Mouse (Mus musculus) bone marrow macrophage, adult 2 months (primary cell): Measurements from ENCODE around the gene Wdr95. TPM values are rescaled to one million over a fixed set of nuclear protein-coding genes. Genes with fewer than 3 reads are reported as not detected.

ENCODE experiments used
- H3K27ac ChIP-seq: 2 replicates; pipeline ENCODE4 v1.5.1; 2012; ENCODE audit warnings: low read depth, low read length; ENCODE audit not compliant: insufficient read depth
- H3K4me1 ChIP-seq: 2 replicates; pipeline ENCODE4 v1.6.1; 2012; ENCODE audit warnings: low read length; ENCODE audit not compliant: control insufficient read depth, insufficient read depth
- H3K4me3 ChIP-seq: 2 replicates; pipeline ENCODE4 v1.5.1; 2012; ENCODE audit warnings: mild to moderate bottlenecking, low read length, moderate library complexity; ENCODE audit not compliant: insufficient read depth
- CTCF ChIP-seq: IDR thresholded peaks from 2 replicates; pipeline ENCODE4 v1.5.1; 2012; ENCODE audit warnings: low read depth, mild to moderate bottlenecking, low read length, moderate library complexity
- POLR2A ChIP-seq: IDR thresholded peaks from 2 replicates; pipeline ENCODE4 v1.6.1; 2012; ENCODE audit warnings: mild to moderate bottlenecking, low read depth, low read length, borderline replicate concordance
- polyA plus RNA-seq: library from polyadenylated mRNA; stranded (reverse); fragments of >200 nt; gene quantifications from 2 replicates; pipeline ENCODE4 v1.2.4, GENCODE M21; 2012; ENCODE audit not compliant: missing spikeins, insufficient read depth, insufficient read length

The Wdr95 gene
- polyA plus RNA-seq, 1 experiment = not detected

- no peak overlapping the region for H3K27ac ChIP-seq
- H3K4me1 ChIP-seq = no peaks in the 10 kb centered on the region
- no peak for TF ChIP-seq POLR2A
- TF ChIP-seq CTCF = no peak
- H3K4me3 ChIP-seq = no peak overlapping the region
Observed at GRCm38 (mm10) chr5:149650179-149650553, 121.7 kb downstream of the Wdr95 start.

- no peak overlapping the region for H3K4me3 ChIP-seq
- no peak overlapping the region for H3K27ac ChIP-seq
- no peaks in the 10 kb centered on the region for H3K4me1 ChIP-seq
- TF ChIP-seq CTCF = no peak
- no peak for TF ChIP-seq POLR2A
Observed at GRCm38 (mm10) chr5:149655636-149656035, 127.2 kb downstream of the Wdr95 start.

GRCm38 (mm10) chr5:149658022-149658421 lies 129.5 kb downstream of the Wdr95 start:
- no peak overlapping the region for H3K27ac ChIP-seq
- no peak overlapping the region for H3K4me3 ChIP-seq
- TF ChIP-seq POLR2A = no peak
- no peak for TF ChIP-seq CTCF
- no peaks in the 10 kb centered on the region for H3K4me1 ChIP-seq

GRCm38 (mm10) chr5:149658741-149659413 lies 130.4 kb downstream of the Wdr95 start:
- H3K4me3 ChIP-seq = no peak overlapping the region
- no peaks in the 10 kb centered on the region for H3K4me1 ChIP-seq
- H3K27ac ChIP-seq = no peak overlapping the region
- TF ChIP-seq CTCF = no peak
- TF ChIP-seq POLR2A = no peak

GRCm38 (mm10) chr5:149659414-149659780 lies 130.9 kb downstream of the Wdr95 start:
- Histone ChIP-seq H3K27ac (no peak overlapping the region), H3K4me3 (no peak overlapping the region), H3K4me1 (no peaks in the 10 kb centered on the region)
- TF ChIP-seq CTCF = no peak
- TF ChIP-seq POLR2A = no peak

GRCm38 (mm10) chr5:149661428-149661827 lies 132.9 kb downstream of the Wdr95 start:
- no peak for TF ChIP-seq POLR2A
- TF ChIP-seq CTCF = no peak

More at GRCm38 (mm10) chr5:149661428-149661827, 132.9 kb downstream of the Wdr95 start:
- Histone ChIP-seq H3K4me3 (no peak overlapping the region), H3K4me1 (no peaks in the 10 kb centered on the region), H3K27ac (no peak overlapping the region)

Other genes with a start within 250 kb of the Wdr95 start
- 0.19 and 0.57 TPM in 2 replicates for gene Medag, start 116.9 kb upstream of the Wdr95 start, polyA plus RNA-seq
- gene Tex26, start 89.0 kb upstream of the Wdr95 start, polyA plus RNA-seq = not detected in 2 replicates
- 22.8 and 26.0 TPM in 2 replicates for gene Hsph1, start 107.7 kb downstream of the Wdr95 start, polyA plus RNA-seq
- gene B3glct, start 149.6 kb downstream of the Wdr95 start, polyA plus RNA-seq = 12.2 and 12.7 TPM in 2 replicates